Mouse (Mus musculus): ENCODE data around the gene Gm6358. TPM values are rescaled to one million over a fixed set of nuclear protein-coding genes. Genes with fewer than 3 reads are reported as not detected.
"Not testable (repeated sequence)": the region's sequence is repeated elsewhere in the genome, so short reads cannot be mapped to it uniquely, and the experiment has no call there.

Gm6358 gene
- polyA plus RNA-seq (2011; ENCODE audit: insufficient read depth, insufficient read length, low read depth, missing spikeins) = not detected in 2 replicates

DNA sequence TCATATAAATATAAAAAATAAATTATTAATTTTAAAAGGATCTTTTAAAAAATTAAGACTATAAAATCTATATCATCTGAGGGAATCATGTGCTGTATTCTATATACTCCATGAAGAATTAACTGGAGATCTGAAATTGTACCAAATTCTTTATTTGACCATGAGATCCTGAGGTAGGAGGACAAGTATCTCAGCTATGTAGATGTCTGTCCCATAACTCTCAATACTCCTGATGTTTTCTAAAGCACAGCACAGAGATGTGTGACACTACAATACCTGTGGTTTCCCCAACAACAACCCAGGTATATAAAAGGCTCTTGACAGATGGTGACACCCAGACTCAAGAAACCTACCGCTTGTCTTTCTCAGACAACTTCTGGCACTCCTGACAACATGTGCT lies at the start of gene Gm6358:
Gm6358 (plus strand) TSS at position 301 of the 400 bp plus-strand sequence.
- H3K4me1 ChIP-seq (ENCODE audit: control insufficient read depth, insufficient read depth, low read length) = no peaks in the 10 kb centered on the region
- no peak within 1 kb of the TSS for H3K4me3 ChIP-seq (ENCODE audit: low read depth, low read length)
- H3K9me3 ChIP-seq (replicated peaks; ENCODE audit: control insufficient read depth, insufficient read depth, low read length, poor library complexity, severe bottlenecking) = no peaks in the 10 kb centered on the region
- TF ChIP-seq EP300 (IDR thresholded peaks at IDR 0.05; ENCODE audit: insufficient read depth, low read depth, low read length) (no peak), POLR2A (IDR thresholded peaks at IDR 0.05; ENCODE audit: insufficient read depth, low read length) (no peak), CTCF (IDR thresholded peaks at IDR 0.05; ENCODE audit: low read depth, low read length) (no peak)
- H3K27ac ChIP-seq (ENCODE audit: insufficient read depth, low read length) = no peak within 1 kb of the TSS
- no peak within 1 kb of the TSS for H3K9ac ChIP-seq (ENCODE audit: low read depth, poor library complexity, severe bottlenecking)
- no peaks in the 10 kb centered on the region for H3K36me3 ChIP-seq (ENCODE audit: control insufficient read depth, insufficient read depth, low read length, poor library complexity, severe bottlenecking)
- no peaks in the 10 kb centered on the region for H3K27me3 ChIP-seq (ENCODE audit: control insufficient read depth, insufficient read depth, low read length, poor library complexity, severe bottlenecking)

DNA sequence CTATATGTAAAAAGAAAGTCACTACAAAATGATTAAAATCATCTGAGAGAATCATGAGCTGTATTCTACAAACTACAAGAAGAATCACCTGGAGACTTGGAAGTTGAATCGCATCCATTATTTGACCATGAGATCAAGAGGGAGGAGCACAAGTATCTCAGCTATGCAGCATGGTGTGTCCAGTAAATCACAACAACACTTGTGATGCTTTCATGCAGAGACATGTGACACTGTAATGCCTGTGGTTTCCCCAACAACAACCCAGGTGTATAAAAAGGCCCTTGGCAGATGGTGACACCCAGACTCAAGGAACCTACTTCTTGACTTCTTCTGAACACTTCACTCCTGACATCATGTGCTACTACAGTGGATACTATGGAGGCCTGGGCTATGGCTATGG lies 10.1 kb downstream of the Gm6358 start, which contains the start of gene Gm10061:
Gm10061 (plus strand) TSS at position 301 of the 400 bp plus-strand sequence.
- no peaks in the 10 kb centered on the region for H3K27me3 ChIP-seq (ENCODE audit: control insufficient read depth, insufficient read depth, low read length, poor library complexity, severe bottlenecking)
- H3K9me3 ChIP-seq (replicated peaks; ENCODE audit: control insufficient read depth, insufficient read depth, low read length, poor library complexity, severe bottlenecking) = 0 out of 2 replicates have a peak, but pooled peaks cover 3% of the 10 kb centered on the region
- H3K36me3 ChIP-seq (ENCODE audit: control insufficient read depth, insufficient read depth, low read length, poor library complexity, severe bottlenecking) = no peaks in the 10 kb centered on the region
- H3K4me3 ChIP-seq (ENCODE audit: low read depth, low read length) = no peak within 1 kb of the TSS
- H3K4me1 ChIP-seq (ENCODE audit: control insufficient read depth, insufficient read depth, low read length) = no peaks in the 10 kb centered on the region
- H3K27ac ChIP-seq (ENCODE audit: insufficient read depth, low read length) = no peak within 1 kb of the TSS
- H3K9ac ChIP-seq (ENCODE audit: low read depth, poor library complexity, severe bottlenecking) = no peak within 1 kb of the TSS
- no peak for TF ChIP-seq EP300 (IDR thresholded peaks at IDR 0.05; ENCODE audit: insufficient read depth, low read depth, low read length)

DNA sequence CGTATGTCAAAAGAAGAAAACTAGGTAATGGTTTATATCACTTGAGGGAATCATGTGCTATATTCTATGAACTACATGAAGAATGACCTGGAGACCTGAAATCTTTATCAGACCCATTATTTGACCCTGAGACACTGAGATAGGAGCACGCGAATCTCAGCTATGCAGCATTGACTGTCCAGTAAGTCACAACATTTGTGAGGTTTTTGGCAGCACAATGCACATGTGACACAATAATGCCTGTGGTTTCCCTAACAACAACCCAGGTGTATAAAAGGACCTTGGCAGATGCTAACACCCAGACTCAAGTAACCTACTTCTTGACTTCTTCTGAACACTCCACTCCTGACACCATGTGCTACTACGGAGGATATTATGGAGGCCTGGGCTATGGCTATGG lies 17.0 kb downstream of the Gm6358 start, which contains the start of gene Gm9789:
Gm9789 (plus strand) TSS at position 301 of the 400 bp plus-strand sequence.
- no peaks in the 10 kb centered on the region for H3K4me1 ChIP-seq (ENCODE audit: control insufficient read depth, insufficient read depth, low read length)
- H3K27ac ChIP-seq (ENCODE audit: insufficient read depth, low read length) = no peak within 1 kb of the TSS
- no peaks in the 10 kb centered on the region for H3K27me3 ChIP-seq (ENCODE audit: control insufficient read depth, insufficient read depth, low read length, poor library complexity, severe bottlenecking)
- no peak within 1 kb of the TSS for H3K4me3 ChIP-seq (ENCODE audit: low read depth, low read length)
- H3K36me3 ChIP-seq (ENCODE audit: control insufficient read depth, insufficient read depth, low read length, poor library complexity, severe bottlenecking) = no peaks in the 10 kb centered on the region
- TF ChIP-seq POLR2A (IDR thresholded peaks at IDR 0.05; ENCODE audit: insufficient read depth, low read length) = no peak
- no peak for TF ChIP-seq EP300 (IDR thresholded peaks at IDR 0.05; ENCODE audit: insufficient read depth, low read depth, low read length)
- TF ChIP-seq CTCF (IDR thresholded peaks at IDR 0.05; ENCODE audit: low read depth, low read length) = no peak
- no peak within 1 kb of the TSS for H3K9ac ChIP-seq (ENCODE audit: low read depth, poor library complexity, severe bottlenecking)
- 0 out of 2 replicates have a peak, but pooled peaks cover 2% of the 10 kb centered on the region for H3K9me3 ChIP-seq (replicated peaks; ENCODE audit: control insufficient read depth, insufficient read depth, low read length, poor library complexity, severe bottlenecking)

DNA sequence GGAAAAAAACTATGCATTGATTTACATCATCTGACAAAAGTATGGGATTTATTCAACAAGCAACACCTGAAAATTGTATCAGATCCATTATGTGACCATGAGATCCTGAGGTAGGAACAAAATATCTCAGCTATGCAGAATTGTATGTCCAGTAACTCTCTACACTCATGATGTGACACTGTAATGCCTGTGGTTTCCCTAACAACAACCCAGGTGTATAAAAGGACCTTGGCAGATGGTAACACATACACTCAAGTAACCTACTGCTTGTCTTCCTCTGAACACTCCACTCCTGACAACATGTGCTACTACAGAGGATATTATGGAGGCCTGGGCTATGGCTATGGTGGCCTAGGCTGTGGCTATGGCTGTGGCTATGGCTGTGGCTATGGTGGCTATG lies 28.5 kb downstream of the Gm6358 start, which contains the start of gene Gm7735:
Gm7735 (plus strand) TSS at position 301 of the 400 bp plus-strand sequence.
- not testable (repeated sequence) for H3K4me1 ChIP-seq (ENCODE audit: control insufficient read depth, insufficient read depth, low read length); H3K27ac ChIP-seq (ENCODE audit: insufficient read depth, low read length); H3K9me3 ChIP-seq (replicated peaks; ENCODE audit: control insufficient read depth, insufficient read depth, low read length, poor library complexity, severe bottlenecking); H3K36me3 ChIP-seq (ENCODE audit: control insufficient read depth, insufficient read depth, low read length, poor library complexity, severe bottlenecking); H3K4me3 ChIP-seq (ENCODE audit: low read depth, low read length); H3K27me3 ChIP-seq (ENCODE audit: control insufficient read depth, insufficient read depth, low read length, poor library complexity, severe bottlenecking); H3K9ac ChIP-seq (ENCODE audit: low read depth, poor library complexity, severe bottlenecking)

DNA sequence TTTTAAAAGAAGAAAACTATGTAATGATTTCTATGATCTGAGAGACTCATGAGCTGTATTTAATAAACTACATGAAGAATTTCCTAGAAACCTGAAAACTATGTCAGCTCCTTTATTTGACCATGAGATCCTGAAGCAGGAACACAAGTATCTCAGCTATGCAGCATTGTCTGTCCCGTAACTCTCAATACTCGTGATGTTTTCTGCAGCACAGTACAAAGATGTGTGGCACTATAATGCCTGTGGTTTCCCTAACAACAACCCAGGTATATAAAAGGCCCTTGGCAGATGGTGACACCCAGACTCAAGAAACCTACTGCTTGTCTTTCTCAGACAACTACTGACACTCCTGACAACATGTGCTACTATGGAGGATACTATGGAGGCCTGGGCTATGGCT lies 33.8 kb downstream of the Gm6358 start, which contains the start of gene 1110057P08Rik:
1110057P08Rik (plus strand) TSS at position 301 of the 400 bp plus-strand sequence.
- Histone ChIP-seq H3K4me1 (ENCODE audit: control insufficient read depth, insufficient read depth, low read length) (no peaks in the 10 kb centered on the region), H3K27me3 (ENCODE audit: control insufficient read depth, insufficient read depth, low read length, poor library complexity, severe bottlenecking) (no peaks in the 10 kb centered on the region), H3K36me3 (ENCODE audit: control insufficient read depth, insufficient read depth, low read length, poor library complexity, severe bottlenecking) (no peaks in the 10 kb centered on the region), H3K4me3 (ENCODE audit: low read depth, low read length) (no peak within 1 kb of the TSS), H3K9me3 (replicated peaks; ENCODE audit: control insufficient read depth, insufficient read depth, low read length, poor library complexity, severe bottlenecking) (0 out of 2 replicates have a peak, but pooled peaks cover 2% of the 10 kb centered on the region), H3K9ac (ENCODE audit: low read depth, poor library complexity, severe bottlenecking) (no peak within 1 kb of the TSS), H3K27ac (ENCODE audit: insufficient read depth, low read length) (no peak within 1 kb of the TSS)
- TF ChIP-seq EP300 (IDR thresholded peaks at IDR 0.05; ENCODE audit: insufficient read depth, low read depth, low read length) = no peak
- TF ChIP-seq POLR2A (IDR thresholded peaks at IDR 0.05; ENCODE audit: insufficient read depth, low read length) = no peak
- TF ChIP-seq CTCF (IDR thresholded peaks at IDR 0.05; ENCODE audit: low read depth, low read length) = no peak

DNA sequence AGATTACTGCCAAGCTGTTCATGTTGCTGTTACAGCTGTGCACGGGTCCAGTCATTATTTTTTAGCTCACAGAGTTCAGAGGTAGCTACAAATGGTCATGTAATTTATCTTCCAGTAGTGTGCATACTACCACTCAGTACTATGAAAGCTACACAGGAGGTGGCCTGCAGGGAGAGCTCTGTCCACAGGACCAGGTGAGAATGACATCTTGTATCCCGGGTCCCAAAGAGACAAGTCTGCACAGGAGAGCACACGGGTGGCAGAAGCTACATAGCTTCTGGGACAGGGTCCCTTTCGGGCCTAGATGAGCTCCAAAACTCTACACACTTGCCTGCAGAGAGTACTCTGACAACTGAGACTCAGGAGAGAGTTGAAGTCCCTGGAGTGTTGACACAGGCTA lies 48.0 kb downstream of the Gm6358 start:
- Histone ChIP-seq H3K4me1 (ENCODE audit: control insufficient read depth, insufficient read depth, low read length) (no peaks in the 10 kb centered on the region), H3K27me3 (ENCODE audit: control insufficient read depth, insufficient read depth, low read length, poor library complexity, severe bottlenecking) (no peaks in the 10 kb centered on the region), H3K9me3 (replicated peaks; ENCODE audit: control insufficient read depth, insufficient read depth, low read length, poor library complexity, severe bottlenecking) (no peaks in the 10 kb centered on the region), H3K4me3 (ENCODE audit: low read depth, low read length) (no peak overlapping the region), H3K27ac (ENCODE audit: insufficient read depth, low read length) (no peak overlapping the region), H3K36me3 (ENCODE audit: control insufficient read depth, insufficient read depth, low read length, poor library complexity, severe bottlenecking) (no peaks in the 10 kb centered on the region), H3K9ac (ENCODE audit: low read depth, poor library complexity, severe bottlenecking) (no peak overlapping the region)
- TF ChIP-seq CTCF (IDR thresholded peaks at IDR 0.05; ENCODE audit: low read depth, low read length) = no peak
- TF ChIP-seq EP300 (IDR thresholded peaks at IDR 0.05; ENCODE audit: insufficient read depth, low read depth, low read length) = no peak
- TF ChIP-seq POLR2A (IDR thresholded peaks at IDR 0.05; ENCODE audit: insufficient read depth, low read length) = no peak

Other genes starting within 250 kb of the Gm6358 start
- not detected in 2 replicates for gene Krtap19-5, start 244.4 kb upstream of the Gm6358 start, polyA plus RNA-seq (2011; ENCODE audit: insufficient read depth, insufficient read length, low read depth, missing spikeins)
- gene Krtap19-9b, start 208.6 kb upstream of the Gm6358 start, polyA plus RNA-seq (2011; ENCODE audit: insufficient read depth, insufficient read length, low read depth, missing spikeins) = not detected in 2 replicates
- not detected in 2 replicates for gene Krtap16-3, start 178.0 kb upstream of the Gm6358 start, polyA plus RNA-seq (2011; ENCODE audit: insufficient read depth, insufficient read length, low read depth, missing spikeins)
- not detected in 2 replicates for gene Krtap22-2, start 130.1 kb upstream of the Gm6358 start, polyA plus RNA-seq (2011; ENCODE audit: insufficient read depth, insufficient read length, low read depth, missing spikeins)
- gene Gm10229, start 125.6 kb upstream of the Gm6358 start, polyA plus RNA-seq (2011; ENCODE audit: insufficient read depth, insufficient read length, low read depth, missing spikeins) = not detected in 2 replicates
- gene Krtap6-1, start 109.2 kb upstream of the Gm6358 start, polyA plus RNA-seq (2011; ENCODE audit: insufficient read depth, insufficient read length, low read depth, missing spikeins) = not detected in 2 replicates
- not detected in 2 replicates for gene Gm10228, start 99.4 kb upstream of the Gm6358 start, polyA plus RNA-seq (2011; ENCODE audit: insufficient read depth, insufficient read length, low read depth, missing spikeins)
- gene Krtap6-5, start 93.0 kb upstream of the Gm6358 start, polyA plus RNA-seq (2011; ENCODE audit: insufficient read depth, insufficient read length, low read depth, missing spikeins) = not detected in 2 replicates
- not detected in 2 replicates for gene 1110025L11Rik, start 76.8 kb upstream of the Gm6358 start, polyA plus RNA-seq (2011; ENCODE audit: insufficient read depth, insufficient read length, low read depth, missing spikeins)
- not detected in 2 replicates for gene Krtap6-3, start 56.8 kb upstream of the Gm6358 start, polyA plus RNA-seq (2011; ENCODE audit: insufficient read depth, insufficient read length, low read depth, missing spikeins)
- not detected in 2 replicates for gene Gm10061, start 10.2 kb downstream of the Gm6358 start, polyA plus RNA-seq (2011; ENCODE audit: insufficient read depth, insufficient read length, low read depth, missing spikeins)
- gene Gm9789, start 17.1 kb downstream of the Gm6358 start, polyA plus RNA-seq (2011; ENCODE audit: insufficient read depth, insufficient read length, low read depth, missing spikeins) = not detected in 2 replicates
- gene Gm7735, start 28.6 kb downstream of the Gm6358 start, polyA plus RNA-seq (2011; ENCODE audit: insufficient read depth, insufficient read length, low read depth, missing spikeins) = not detected in 2 replicates
- not detected in 2 replicates for gene 1110057P08Rik, start 33.9 kb downstream of the Gm6358 start, polyA plus RNA-seq (2011; ENCODE audit: insufficient read depth, insufficient read length, low read depth, missing spikeins)
- gene Krtap20-2, start 65.0 kb downstream of the Gm6358 start, polyA plus RNA-seq (2011; ENCODE audit: insufficient read depth, insufficient read length, low read depth, missing spikeins) = not detected in 2 replicates

Measured in ES-Bruce4 (cell line).